Mouse (Mus musculus): Measurements from ENCODE around the gene Gm27179. TPM values are rescaled to one million over a fixed set of nuclear protein-coding genes. Genes with fewer than 3 reads are reported as not detected.
"Not testable (repeated sequence)": the region's sequence is repeated elsewhere in the genome, so short reads cannot be mapped to it uniquely, and the experiment has no call there.

The Gm27179 gene
- not detected in 2 replicates for polyA plus RNA-seq (2015; fragmentation: Nextera tagmentation; extraction: Ambion mirVana)

DNA sequence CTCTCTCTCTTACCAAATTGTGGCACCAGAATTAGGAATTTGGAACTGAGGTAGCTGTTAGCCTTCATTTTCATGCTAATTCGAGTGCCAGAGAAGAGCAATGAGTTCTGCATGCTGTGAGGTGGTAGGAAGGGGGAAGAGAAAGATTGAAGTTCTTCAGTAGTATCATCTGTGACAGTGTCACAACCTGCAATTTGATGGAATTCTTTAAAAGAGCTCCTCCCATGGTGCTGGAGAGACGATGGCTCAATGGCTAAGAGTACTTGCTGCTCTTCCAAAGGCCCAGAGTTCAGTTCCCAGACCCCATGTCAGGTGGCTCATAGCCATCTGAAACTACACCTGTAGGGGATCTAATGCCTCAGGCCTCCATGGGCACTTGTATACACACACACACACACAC is at the start of gene Gm27179:
Gm27179 (minus strand) TSS at position 101 of the 400 bp plus-strand sequence.
- not testable (repeated sequence) for ATAC-seq; H3K27ac ChIP-seq; H3K9ac ChIP-seq (replicated peaks); H3K27me3 ChIP-seq; H3K36me3 ChIP-seq; H3K4me3 ChIP-seq (replicated peaks); H3K4me2 ChIP-seq (replicated peaks); H3K4me1 ChIP-seq (replicated peaks); H3K9me3 ChIP-seq
- no CpG with 5 or more reads among the region's 2 CpGs for WGBS

GRCm38 (mm10) chr14:69557550-69557949 is 45.2 kb upstream of the Gm27179 start:
- ATAC-seq; H3K9me3 ChIP-seq; H3K36me3 ChIP-seq; H3K4me3 ChIP-seq (replicated peaks); H3K9ac ChIP-seq (replicated peaks); H3K4me1 ChIP-seq (replicated peaks); H3K4me2 ChIP-seq (replicated peaks); H3K27ac ChIP-seq; H3K27me3 ChIP-seq: not testable (repeated sequence)
- WGBS, result no CpG with 5 or more reads among the region's 14 CpGs

DNA sequence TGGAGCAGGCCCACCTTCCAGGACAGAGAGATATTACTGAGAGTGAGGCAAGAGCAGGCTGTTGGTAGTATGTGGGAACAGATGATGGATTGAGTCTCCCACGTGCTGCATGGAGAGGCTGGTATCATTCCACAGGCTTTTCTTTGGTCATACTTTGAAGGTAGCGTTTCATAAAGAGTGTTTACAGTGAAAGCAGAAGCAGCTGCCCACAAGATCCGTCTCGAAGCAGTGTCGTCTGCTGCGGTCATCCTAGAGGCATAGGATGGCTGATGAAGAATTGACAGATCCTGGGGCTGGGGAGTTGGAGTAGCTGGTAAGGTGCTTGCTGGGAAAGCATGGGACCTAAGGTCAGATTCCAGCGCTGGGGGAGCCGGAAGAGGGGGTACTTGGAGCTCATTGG is 44.5 kb upstream of the Gm27179 start:
- not testable (repeated sequence) for H3K4me3 ChIP-seq (replicated peaks); H3K9me3 ChIP-seq; H3K27ac ChIP-seq; H3K4me2 ChIP-seq (replicated peaks); H3K36me3 ChIP-seq; H3K4me1 ChIP-seq (replicated peaks); H3K9ac ChIP-seq (replicated peaks); H3K27me3 ChIP-seq; ATAC-seq
- WGBS, result no CpG with 5 or more reads among the region's 8 CpGs

- H3K4me3 ChIP-seq (replicated peaks); H3K4me1 ChIP-seq (replicated peaks); H3K27me3 ChIP-seq; H3K4me2 ChIP-seq (replicated peaks); H3K9me3 ChIP-seq; H3K27ac ChIP-seq; H3K9ac ChIP-seq (replicated peaks); H3K36me3 ChIP-seq: not testable (repeated sequence)
- peak; percentile 98 for ATAC-seq
- no CpG with 5 or more reads among the region's 68 CpGs for WGBS
These were observed 42.9 kb upstream of the Gm27179 start, which contains the start of gene Entpd4b for GRCm38 (mm10) chr14:69555110-69555831. Gene Entpd4b (plus strand): TSS chr14:69555424.

GRCm38 (mm10) chr14:69547310-69547709 is 35.0 kb upstream of the Gm27179 start:
- H3K9me3 ChIP-seq; H3K9ac ChIP-seq (replicated peaks); H3K4me3 ChIP-seq (replicated peaks); H3K27me3 ChIP-seq; H3K36me3 ChIP-seq; H3K4me1 ChIP-seq (replicated peaks); H3K4me2 ChIP-seq (replicated peaks); ATAC-seq; H3K27ac ChIP-seq: not testable (repeated sequence)
- no CpG with 5 or more reads among the region's 4 CpGs for WGBS

DNA sequence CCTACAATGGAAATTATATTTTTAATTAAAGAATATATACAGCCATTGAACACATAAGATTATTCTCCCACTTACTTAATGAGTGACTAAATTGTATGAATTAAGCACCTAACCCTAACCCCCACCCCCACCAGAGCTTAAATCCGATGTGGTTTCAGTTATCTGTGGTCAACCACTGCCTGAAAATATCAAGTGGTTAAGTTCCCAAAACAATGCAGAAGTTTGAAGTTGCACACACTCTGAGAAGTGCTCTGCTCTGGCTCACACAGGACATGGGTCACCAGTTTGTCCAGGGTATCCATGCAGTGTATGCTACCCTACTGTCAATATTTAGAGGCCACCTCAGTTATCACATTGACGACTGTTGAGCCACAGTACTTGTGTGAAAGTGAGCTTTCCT is 32.7 kb upstream of the Gm27179 start:
- H3K27ac ChIP-seq; H3K4me1 ChIP-seq (replicated peaks); H3K9ac ChIP-seq (replicated peaks); H3K27me3 ChIP-seq; H3K9me3 ChIP-seq; H3K4me2 ChIP-seq (replicated peaks); H3K4me3 ChIP-seq (replicated peaks); ATAC-seq; H3K36me3 ChIP-seq: not testable (repeated sequence)
- WGBS, result no CpG with 5 or more reads among the region's 2 CpGs

DNA sequence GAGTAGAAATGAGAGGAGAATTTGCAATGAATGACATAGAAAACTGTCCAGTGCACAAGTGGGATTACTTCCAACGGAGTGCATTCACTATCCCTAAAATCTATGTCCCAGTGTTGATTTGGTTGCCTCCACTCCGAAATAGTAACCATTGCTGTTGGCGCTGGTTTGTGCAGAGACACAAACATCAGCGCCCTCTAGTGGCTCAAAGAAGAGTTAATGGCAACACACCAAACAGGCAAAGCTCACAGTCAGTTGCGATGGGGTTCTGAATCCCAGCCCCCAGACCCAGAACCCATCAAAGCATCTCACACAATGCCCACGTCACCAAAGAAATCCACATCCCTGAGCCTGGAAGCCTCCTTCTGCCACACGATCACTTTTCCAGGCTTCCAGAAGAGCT is 31.7 kb upstream of the Gm27179 start:
- H3K4me3 ChIP-seq (replicated peaks); H3K36me3 ChIP-seq; H3K4me2 ChIP-seq (replicated peaks); H3K27me3 ChIP-seq; H3K9ac ChIP-seq (replicated peaks); H3K9me3 ChIP-seq; ATAC-seq; H3K27ac ChIP-seq; H3K4me1 ChIP-seq (replicated peaks): not testable (repeated sequence)
- no CpG with 5 or more reads among the region's 7 CpGs for WGBS

DNA sequence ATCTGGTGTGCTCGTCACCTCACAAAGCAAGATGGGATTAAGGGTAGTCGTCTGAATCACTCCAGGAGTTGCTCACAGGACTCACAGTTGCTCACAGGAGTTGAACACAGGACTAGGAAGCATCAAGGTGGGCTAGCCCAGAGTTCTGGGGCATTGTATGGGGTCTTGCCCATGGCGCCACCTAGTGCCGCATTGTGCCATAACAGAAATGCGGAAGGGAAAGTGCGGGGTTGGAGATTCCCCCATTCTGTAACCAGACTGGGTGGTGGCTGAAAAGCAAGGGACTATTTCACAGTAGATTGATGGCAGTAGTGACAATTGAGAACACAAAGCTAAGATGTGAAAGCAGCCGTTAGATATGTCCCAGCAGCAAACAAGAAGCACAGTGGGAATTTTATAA is 30.3 kb upstream of the Gm27179 start:
- H3K4me3 ChIP-seq (replicated peaks); H3K4me2 ChIP-seq (replicated peaks); H3K9ac ChIP-seq (replicated peaks); ATAC-seq; H3K27ac ChIP-seq; H3K9me3 ChIP-seq; H3K27me3 ChIP-seq; H3K36me3 ChIP-seq; H3K4me1 ChIP-seq (replicated peaks): not testable (repeated sequence)
- no CpG with 5 or more reads among the region's 7 CpGs for WGBS

DNA sequence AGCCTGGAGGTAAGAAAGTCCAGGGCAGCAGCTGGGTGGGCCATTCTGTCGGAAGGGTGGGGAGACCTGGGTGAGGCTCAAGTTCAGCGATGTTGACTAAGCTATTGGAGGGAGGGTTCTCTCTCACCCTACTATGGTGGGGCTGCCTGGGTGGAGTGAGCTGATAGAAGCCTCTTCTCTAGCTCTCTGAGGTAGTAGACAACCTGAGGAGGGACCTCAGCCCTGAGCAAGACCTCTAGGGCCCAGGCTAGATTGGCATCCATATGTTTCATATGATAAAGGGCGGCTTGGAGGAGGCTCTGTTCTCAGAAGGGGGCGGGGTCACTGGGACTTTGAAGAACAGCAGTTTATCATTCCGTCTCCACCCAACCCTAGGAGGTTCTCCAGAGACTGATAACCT is 27.8 kb upstream of the Gm27179 start:
- H3K4me3 ChIP-seq (replicated peaks); H3K27me3 ChIP-seq; H3K9ac ChIP-seq (replicated peaks); H3K4me1 ChIP-seq (replicated peaks); H3K27ac ChIP-seq; H3K9me3 ChIP-seq; H3K36me3 ChIP-seq; H3K4me2 ChIP-seq (replicated peaks); ATAC-seq: not testable (repeated sequence)
- no CpG with 5 or more reads among the region's 5 CpGs for WGBS

- no CpG with 5 or more reads among the region's 7 CpGs for WGBS
- H3K9ac ChIP-seq (replicated peaks); H3K4me2 ChIP-seq (replicated peaks); H3K4me3 ChIP-seq (replicated peaks); H3K27me3 ChIP-seq; H3K9me3 ChIP-seq; ATAC-seq; H3K27ac ChIP-seq; H3K4me1 ChIP-seq (replicated peaks); H3K36me3 ChIP-seq: not testable (repeated sequence)
These were observed 24.2 kb upstream of the Gm27179 start for GRCm38 (mm10) chr14:69536539-69536938.

DNA sequence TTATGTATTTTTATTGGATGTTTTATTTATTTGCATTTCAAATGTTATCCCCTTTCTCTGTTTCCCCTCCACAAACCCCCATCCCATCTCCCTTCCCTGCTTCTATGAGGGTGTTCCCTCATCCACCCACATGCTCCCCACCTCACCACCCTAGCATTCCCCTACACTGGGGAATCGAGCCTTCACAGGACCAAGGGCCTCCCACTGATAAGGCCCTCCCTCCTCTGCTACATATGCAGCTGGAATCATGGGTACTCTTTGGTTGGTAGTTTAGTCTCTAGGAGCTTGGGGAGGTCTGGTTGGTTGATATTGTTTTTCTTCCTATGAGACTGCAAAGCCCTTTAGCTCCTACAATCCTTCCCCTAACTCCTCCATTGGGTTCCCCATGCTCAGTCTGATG is 13.9 kb upstream of the Gm27179 start:
- no CpG with 5 or more reads among the region's 1 CpGs for WGBS
- not testable (repeated sequence) for H3K4me2 ChIP-seq (replicated peaks); H3K27me3 ChIP-seq; H3K36me3 ChIP-seq; H3K4me3 ChIP-seq (replicated peaks); H3K9ac ChIP-seq (replicated peaks); H3K4me1 ChIP-seq (replicated peaks); ATAC-seq; H3K9me3 ChIP-seq; H3K27ac ChIP-seq

DNA sequence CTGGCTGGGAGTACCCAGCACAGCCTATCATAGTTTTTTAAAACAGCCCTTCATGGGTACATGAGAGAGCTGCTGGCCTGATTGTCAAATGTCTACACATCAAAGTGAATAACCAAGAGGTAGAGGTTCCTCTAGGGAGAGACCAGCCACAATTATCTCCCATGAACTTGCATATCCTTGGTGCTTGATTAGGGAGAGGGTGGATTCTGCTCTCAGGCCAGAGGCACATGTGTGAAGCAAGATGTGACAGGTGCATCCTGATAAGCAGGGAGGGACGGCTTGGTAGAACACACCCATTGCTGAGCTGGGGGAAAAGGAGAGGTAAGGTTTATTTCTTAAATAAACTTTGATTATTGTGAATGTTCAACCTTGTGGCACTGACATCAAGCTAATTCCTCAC is 10.7 kb upstream of the Gm27179 start:
- ATAC-seq; H3K4me1 ChIP-seq (replicated peaks); H3K27me3 ChIP-seq; H3K4me3 ChIP-seq (replicated peaks); H3K27ac ChIP-seq; H3K4me2 ChIP-seq (replicated peaks); H3K9ac ChIP-seq (replicated peaks); H3K36me3 ChIP-seq; H3K9me3 ChIP-seq: not testable (repeated sequence)
- whole genome bisulfite sequencing, result no CpG with 5 or more reads among the region's 1 CpGs

- H3K36me3 ChIP-seq; H3K9ac ChIP-seq (replicated peaks); H3K9me3 ChIP-seq; ATAC-seq; H3K4me1 ChIP-seq (replicated peaks); H3K4me2 ChIP-seq (replicated peaks); H3K27ac ChIP-seq; H3K27me3 ChIP-seq; H3K4me3 ChIP-seq (replicated peaks): not testable (repeated sequence)
- no CpG with 5 or more reads among the region's 2 CpGs for WGBS
These were observed 8.5 kb upstream of the Gm27179 start for GRCm38 (mm10) chr14:69520810-69521209.

Data from midbrain, embryonic 13.5 days (tissue).